Mouse (Mus musculus) kidney, embryonic 14.5 days (tissue): ENCODE measurements at regions not wholly inside any gene's neighbourhood (a gene's known extent, or its start where the extent isn't known, plus 50 kb on each side); places are given as distances from the start of the nearest gene placed in this dataset.

ENCODE experiments used
- ATAC-seq: fragments of 200-750 bp; cut with Nextera tagmentation; 2 replicates; pipeline ENCODE4 v1.8.0; 2017; ENCODE audit warnings: moderate number of reproducible peaks, mild to moderate bottlenecking, moderate TSS enrichment, moderate library complexity; ENCODE audit not compliant: low FRiP score, low TSS enrichment
- H3K27ac ChIP-seq: fragments of 300-500 bp; sonication (generic); 2 replicates; pipeline ENCODE4 v1.5.1; 2014; ENCODE audit warnings: low read depth, mild to moderate bottlenecking, low read length, moderate library complexity, mixed read lengths
- H3K27me3 ChIP-seq: fragments of 300-500 bp; sonication (generic); 2 replicates; pipeline ENCODE4 v1.6.1; 2014; ENCODE audit warnings: mild to moderate bottlenecking, low read length; ENCODE audit not compliant: control insufficient read depth, insufficient read depth
- H3K36me3 ChIP-seq: fragments of 300-500 bp; sonication (generic); 2 replicates; pipeline ENCODE4 v1.6.1; 2014; ENCODE audit warnings: low read length, mixed read lengths; ENCODE audit not compliant: control insufficient read depth, insufficient read depth
- H3K4me1 ChIP-seq: fragments of 300-500 bp; sonication (generic); 2 replicates; pipeline ENCODE4 v1.6.1; 2014; ENCODE audit warnings: low read length, mixed read lengths; ENCODE audit not compliant: control insufficient read depth, insufficient read depth
- H3K4me2 ChIP-seq: fragments of 300-500 bp; sonication (generic); replicated peaks from 2 replicates; pipeline ENCODE4 v1.6.1; 2014; ENCODE audit warnings: low read depth, mild to moderate bottlenecking, low read length
- H3K4me3 ChIP-seq: fragments of 300-500 bp; sonication (generic); 2 replicates; pipeline ENCODE4 v1.5.1; 2014; ENCODE audit warnings: mild to moderate bottlenecking, low read length
- H3K9ac ChIP-seq: fragments of 300-500 bp; sonication (generic); 2 replicates; pipeline ENCODE4 v1.6.1; 2014; ENCODE audit warnings: low read depth, mild to moderate bottlenecking, low read length, moderate library complexity
- H3K9me3 ChIP-seq: fragments of 300-500 bp; sonication (generic); 2 replicates; pipeline ENCODE4 v1.6.1; 2016; ENCODE audit warnings: low read length; ENCODE audit not compliant: control insufficient read depth
- whole genome bisulfite sequencing: fragments of 180-500 bp; shearing (Covaris S2); extraction: QIAGEN DNeasy Blood & Tissue Kit; methylation state at CpG from one replicate; pipeline ENCODE4 v1.1.7; 2014; 5-methylcytosine and 5-hydroxymethylcytosine counted together

GRCm38 (mm10) chr11:13885775-13886174 lies 713.3 kb upstream of the Pom121l12 start:
- Histone ChIP-seq H3K4me3 (no peak overlapping the region), H3K36me3 (no peaks in the 10 kb centered on the region), H3K27ac (no peak overlapping the region), H3K4me1 (no peaks in the 10 kb centered on the region), H3K4me2 (no peak overlapping the region), H3K27me3 (no peaks in the 10 kb centered on the region), H3K9ac (no peak overlapping the region), H3K9me3 (no peaks in the 10 kb centered on the region)
- ATAC-seq, result peak; percentile 89
- WGBS, result 11% methylated on average over 3 of the region's 3 CpGs

- Histone ChIP-seq H3K4me1 (no peaks in the 10 kb centered on the region), H3K36me3 (no peaks in the 10 kb centered on the region), H3K4me3 (no peak overlapping the region), H3K27ac (no peak overlapping the region), H3K9me3 (no peaks in the 10 kb centered on the region), H3K4me2 (no peak overlapping the region), H3K27me3 (no peaks in the 10 kb centered on the region), H3K9ac (no peak overlapping the region)
- no peak for ATAC-seq
Observed at GRCm38 (mm10) chr11:13893301-13893700, 705.8 kb upstream of the Pom121l12 start.
